Mouse (Mus musculus) kidney, adult 2 months (tissue): Measurements from ENCODE around the gene Gm45753. TPM values are rescaled to one million over a fixed set of nuclear protein-coding genes. Genes with fewer than 3 reads are reported as not detected.

Experiments used
- DNase-seq: peaks from one replicate; pipeline ENCODE4 v3.0.0; 2021
- H3K27ac ChIP-seq: fragments of 200-500 bp; 2 replicates; pipeline ENCODE4 v1.5.1; 2012; ENCODE audit warnings: low read depth, low read length, control low read depth, inconsistent platforms; ENCODE audit not compliant: insufficient read depth
- H3K27me3 ChIP-seq: fragments of 200-500 bp; replicated peaks from 2 replicates; pipeline ENCODE4 v1.6.1; 2012; ENCODE audit warnings: mild to moderate bottlenecking, moderate library complexity, low read length, inconsistent platforms; ENCODE audit not compliant: control insufficient read depth, insufficient read depth
- H3K36me3 ChIP-seq: fragments of 200-500 bp; 2 replicates; pipeline ENCODE4 v1.6.1; 2012; ENCODE audit warnings: mild to moderate bottlenecking, moderate library complexity, low read length, inconsistent platforms; ENCODE audit not compliant: control insufficient read depth, insufficient read depth
- H3K4me1 ChIP-seq: fragments of 200-500 bp; 2 replicates; pipeline ENCODE4 v1.6.1; 2011; ENCODE audit warnings: low read length; ENCODE audit not compliant: control insufficient read depth, insufficient read depth
- H3K4me3 ChIP-seq: fragments of 200-500 bp; 2 replicates; pipeline ENCODE4 v1.5.1; 2011; ENCODE audit warnings: mild to moderate bottlenecking, low read depth, low read length, control low read depth; ENCODE audit not compliant: insufficient read depth
- CTCF ChIP-seq: fragments of 200-500 bp; conservative IDR thresholded peaks from 2 replicates; pipeline ENCODE4 v1.5.1; 2011; ENCODE audit warnings: low read depth, mild to moderate bottlenecking, control low read depth, low read length, moderate library complexity, mixed read lengths; ENCODE audit not compliant: insufficient read depth, insufficient read length
- POLR2A ChIP-seq: fragments of 200-500 bp; IDR thresholded peaks from one replicate; pipeline ENCODE4 v1.6.1; 2011; ENCODE audit warnings: low read depth, low read length, control low read depth
- WGBS: fragments of 180-500 bp; shearing (Covaris S2); methylation state at CpG from one replicate; pipeline ENCODE4 v1.1.7; 2018; 5-methylcytosine and 5-hydroxymethylcytosine counted together
- polyA plus RNA-seq: library from polyadenylated mRNA; depleted of rRNA; stranded (reverse); fragments of >200 nt; gene quantifications from 2 replicates; pipeline ENCODE4 v1.2.3, GENCODE M21; 2012; rRNA removed

Gm45753 gene
- polyA plus RNA-seq, 1 experiment, result 0.25 TPM

DNA sequence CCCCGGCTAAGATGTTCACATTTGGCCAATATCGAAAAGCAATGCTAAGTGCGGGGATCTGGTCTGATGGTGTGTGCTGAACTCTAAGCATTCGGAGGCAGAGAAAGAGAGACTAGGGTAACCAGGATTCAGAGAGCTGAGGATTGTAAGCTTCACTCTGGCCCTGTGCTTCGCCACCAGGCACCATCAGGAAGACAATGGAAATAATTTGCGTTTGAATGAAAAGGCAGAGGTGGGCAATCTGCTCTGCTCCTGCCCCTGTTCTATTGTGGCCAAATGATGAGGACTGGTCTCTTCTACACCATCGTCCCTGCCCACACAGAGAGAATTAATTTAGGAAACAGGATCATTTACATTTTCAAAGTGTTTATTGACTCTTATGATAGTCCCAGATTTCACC is 62.0 kb downstream of the Gm45753 start:
- H3K36me3 ChIP-seq, result no peaks in the 10 kb centered on the region
- TF ChIP-seq POLR2A, result no peak
- no peak for TF ChIP-seq CTCF
- H3K27ac ChIP-seq, result no peak overlapping the region
- DNase-seq, result no peak
- no peaks in the 10 kb centered on the region for H3K27me3 ChIP-seq
- 64% methylated on average over 7 of the region's 7 CpGs for WGBS
- H3K4me3 ChIP-seq, result no peak overlapping the region
- H3K4me1 ChIP-seq, result no peaks in the 10 kb centered on the region

DNA sequence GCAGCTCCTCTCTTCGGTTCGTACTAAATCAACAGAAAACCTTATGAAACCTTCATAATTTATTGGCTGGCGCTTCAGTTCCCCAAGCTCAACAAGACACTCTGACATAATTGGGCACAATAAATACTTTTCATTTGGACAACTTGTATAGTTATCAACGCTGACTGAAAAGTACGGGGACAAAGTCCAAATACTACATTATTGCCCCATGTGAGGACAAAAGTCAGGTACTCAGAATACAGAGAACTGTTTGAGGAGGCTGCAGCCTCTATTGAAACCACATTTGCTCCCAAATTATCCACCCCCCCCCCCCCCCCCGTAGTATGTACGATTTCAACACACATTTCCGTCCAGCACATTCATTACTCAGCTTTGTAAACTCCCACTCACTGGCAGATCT is 68.9 kb downstream of the Gm45753 start:
- Histone ChIP-seq H3K4me3 (no peak overlapping the region), H3K27ac (no peak overlapping the region), H3K27me3 (no peaks in the 10 kb centered on the region), H3K4me1 (no peaks in the 10 kb centered on the region), H3K36me3 (no peaks in the 10 kb centered on the region)
- 75% methylated on average over 8 of the region's 8 CpGs for WGBS
- TF ChIP-seq CTCF (no peak), POLR2A (no peak)
- no peak for DNase-seq

DNA sequence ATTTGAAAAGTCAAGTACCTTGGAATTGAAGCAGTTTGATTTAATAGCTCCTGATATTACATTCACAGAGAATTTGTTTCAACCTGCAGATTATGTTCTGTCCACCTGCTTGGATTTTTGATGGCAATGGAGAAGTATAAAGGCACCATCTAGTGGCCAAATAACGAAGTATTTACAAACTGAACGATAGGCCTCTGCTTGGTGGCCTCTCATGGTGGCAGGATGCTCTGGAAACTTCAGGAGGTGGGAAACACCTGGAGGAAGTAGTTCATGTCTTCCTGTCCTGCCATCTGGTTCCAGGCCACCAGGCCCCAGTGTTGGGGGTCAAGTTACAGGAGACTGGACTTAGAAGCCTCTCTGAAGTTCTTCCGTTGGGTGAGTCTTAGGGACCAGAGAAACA is 70.0 kb downstream of the Gm45753 start:
- Histone ChIP-seq H3K36me3 (no peaks in the 10 kb centered on the region), H3K27me3 (no peaks in the 10 kb centered on the region), H3K27ac (no peak overlapping the region), H3K4me3 (no peak overlapping the region), H3K4me1 (no peaks in the 10 kb centered on the region)
- WGBS, result 22% methylated on average over 3 of the region's 3 CpGs
- DNase-seq, result peak; percentile 44
- TF ChIP-seq POLR2A (no peak), CTCF (peak; percentile 42)

DNA sequence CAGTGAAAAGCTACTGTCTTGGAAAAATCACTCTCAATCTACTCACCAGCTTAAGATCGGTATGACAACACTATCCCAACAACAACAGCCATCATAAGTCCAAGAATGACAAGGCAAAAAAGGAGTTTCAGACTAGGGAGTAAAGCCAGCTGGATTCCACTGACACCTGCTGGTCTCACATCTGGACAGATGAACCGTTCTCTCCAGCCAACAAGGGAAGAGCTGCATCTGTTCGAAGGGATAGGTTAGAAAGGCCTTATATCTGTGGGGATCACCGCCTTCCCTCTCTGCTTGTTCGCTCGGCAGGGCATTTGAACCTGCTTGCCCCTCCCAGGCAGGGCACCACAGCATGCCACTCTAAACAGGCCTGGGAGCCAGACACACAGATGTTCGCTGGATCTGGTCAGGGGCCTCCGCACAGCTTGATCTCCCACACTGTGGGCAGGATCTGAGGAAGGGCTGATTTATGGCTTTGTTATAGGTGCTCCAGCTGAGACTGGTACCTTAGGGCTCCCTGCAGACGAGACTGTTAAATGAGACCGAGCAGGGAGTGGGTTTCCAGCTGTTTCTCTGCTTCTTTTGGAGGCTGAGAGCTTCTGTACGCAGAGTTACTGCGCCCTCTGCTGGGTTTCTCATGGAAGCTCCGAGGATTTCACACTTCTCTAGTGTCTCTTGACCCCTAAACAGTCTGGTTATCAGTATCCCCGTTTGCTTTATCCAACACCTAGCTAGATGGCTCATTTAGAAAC is 71.9 kb downstream of the Gm45753 start:
- Histone ChIP-seq H3K27me3 (no peaks in the 10 kb centered on the region), H3K36me3 (no peaks in the 10 kb centered on the region), H3K4me1 (no peaks in the 10 kb centered on the region), H3K4me3 (no peak overlapping the region), H3K27ac (no peak overlapping the region)
- 20% methylated on average over 14 of the region's 14 CpGs for WGBS
- DNase-seq, result peak; percentile 33
- no peak for TF ChIP-seq POLR2A
- TF ChIP-seq CTCF, result peak; percentile 69

DNA sequence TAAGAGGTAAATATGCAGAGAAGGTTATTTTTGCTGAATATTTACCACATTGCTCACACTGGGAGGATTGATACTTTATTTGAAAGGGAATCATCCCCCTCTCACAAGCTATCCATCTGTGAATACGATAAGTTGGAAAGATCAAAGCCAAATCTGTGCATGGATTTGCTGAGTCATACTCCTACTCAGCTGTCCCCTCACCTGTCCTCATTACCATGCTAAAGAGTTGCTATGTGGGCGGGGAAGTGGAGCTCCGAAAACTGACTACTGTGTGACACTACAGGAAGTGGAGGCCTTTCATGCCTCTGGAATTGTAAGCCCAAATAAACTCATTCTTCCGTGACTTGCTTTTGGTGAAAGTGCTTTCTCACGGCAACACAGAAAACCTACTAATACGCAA is 73.0 kb downstream of the Gm45753 start:
- no peaks in the 10 kb centered on the region for H3K4me1 ChIP-seq
- no peaks in the 10 kb centered on the region for H3K27me3 ChIP-seq
- no peak for DNase-seq
- H3K36me3 ChIP-seq, result no peaks in the 10 kb centered on the region
- no peak for TF ChIP-seq CTCF
- no peak for TF ChIP-seq POLR2A
- no peak overlapping the region for H3K27ac ChIP-seq
- WGBS, result 82% methylated on average over 6 of the region's 6 CpGs
- H3K4me3 ChIP-seq, result no peak overlapping the region

DNA sequence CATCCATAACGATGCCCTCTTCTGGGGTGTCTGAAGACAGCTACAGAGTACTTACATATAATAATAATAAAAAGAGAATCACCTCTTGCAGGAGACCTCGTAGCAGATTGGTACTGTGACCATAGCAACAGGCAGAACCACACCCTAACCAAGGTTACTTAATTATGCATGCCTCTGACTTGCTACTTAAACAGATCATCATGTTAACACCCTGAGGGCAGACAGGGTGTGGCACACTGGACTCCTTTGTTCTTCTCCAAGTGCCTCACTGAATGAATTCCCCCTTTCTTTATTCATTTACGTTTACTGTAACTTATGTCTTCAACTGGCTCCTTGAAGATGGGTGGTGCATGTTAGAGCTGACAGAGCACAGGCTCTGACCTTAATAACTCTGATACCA is 75.0 kb downstream of the Gm45753 start:
- TF ChIP-seq CTCF (no peak), POLR2A (no peak)
- no peak overlapping the region for H3K4me3 ChIP-seq
- H3K4me1 ChIP-seq, result no peaks in the 10 kb centered on the region
- no peak for DNase-seq
- H3K27ac ChIP-seq, result no peak overlapping the region
- H3K36me3 ChIP-seq, result no peaks in the 10 kb centered on the region
- no peaks in the 10 kb centered on the region for H3K27me3 ChIP-seq
- WGBS, result 63% methylated on average over 3 of the region's 3 CpGs

Other genes with a start within 250 kb of the Gm45753 start
- not detected in 2 replicates for gene Mtnr1a, start 239.3 kb downstream of the Gm45753 start, polyA plus RNA-seq
- gene F11, start 46.4 kb downstream of the Gm45753 start, polyA plus RNA-seq, result not detected in 2 replicates
- gene Klkb1, start 13.6 kb downstream of the Gm45753 start, polyA plus RNA-seq, result 1.1 and 1.3 TPM in 2 replicates
- 1.4 and 1.8 TPM in 2 replicates for gene Cyp4v3, start 24.8 kb upstream of the Gm45753 start, polyA plus RNA-seq
- gene Fam149a, start 73.8 kb upstream of the Gm45753 start, polyA plus RNA-seq, result 31.0 and 31.6 TPM in 2 replicates
- 4.5 and 4.6 TPM in 2 replicates for gene Tlr3, start 102.6 kb upstream of the Gm45753 start, polyA plus RNA-seq
- gene Sorbs2, start 199.3 kb upstream of the Gm45753 start, polyA plus RNA-seq, result 13.9 and 22.1 TPM in 2 replicates